Mouse (Mus musculus): ENCODE data around the gene Hhat. TPM values are rescaled to one million over a fixed set of nuclear protein-coding genes. Genes with fewer than 3 reads are reported as not detected.

Hhat gene
- polyA plus RNA-seq, 1 experiment from 2014 or later: 9.0 TPM

DNA sequence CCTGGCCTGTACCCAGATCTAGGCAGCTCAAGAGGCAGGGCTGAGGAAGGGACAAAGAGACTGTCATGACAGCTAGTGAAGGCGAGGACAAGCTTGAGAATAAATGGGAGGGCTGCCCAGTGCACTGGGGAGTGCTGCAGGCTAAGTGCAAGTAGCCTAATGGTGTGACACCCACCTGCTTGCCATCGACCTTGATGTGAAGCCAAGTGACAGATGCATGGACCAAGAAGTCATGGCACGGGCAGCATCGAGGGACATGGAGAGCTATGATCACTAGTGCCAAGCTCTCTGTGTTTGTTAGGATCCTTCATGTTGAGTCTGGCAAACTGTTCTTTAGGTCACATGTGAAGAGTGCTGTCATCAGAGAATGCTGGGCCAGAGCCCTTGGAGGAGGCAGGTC lies 267.4 kb downstream of the Hhat start:
- Histone ChIP-seq H3K36me3 (no peaks in the 10 kb centered on the region), H3K27ac (no peak overlapping the region), H3K4me2 (no peak overlapping the region), H3K4me3 (no peak overlapping the region), H3K9me3 (no peaks in the 10 kb centered on the region), H3K9ac (no peak overlapping the region), H3K4me1 (no peaks in the 10 kb centered on the region), H3K27me3 (no peaks in the 10 kb centered on the region)
- WGBS: 88% methylated on average over 4 of the region's 4 CpGs
- ATAC-seq (ENCODE audit: insufficient number of reproducible peaks, insufficient read depth, low FRiP score, low TSS enrichment, low read depth): no peak

- Histone ChIP-seq H3K9ac (no peak overlapping the region), H3K4me1 (no peaks in the 10 kb centered on the region), H3K4me2 (no peak overlapping the region), H3K4me3 (no peak overlapping the region), H3K9me3 (no peaks in the 10 kb centered on the region), H3K27me3 (no peaks in the 10 kb centered on the region), H3K36me3 (no peaks in the 10 kb centered on the region), H3K27ac (no peak overlapping the region)
- no peak for ATAC-seq (ENCODE audit: insufficient number of reproducible peaks, insufficient read depth, low FRiP score, low TSS enrichment, low read depth)
Measured at GRCm38 (mm10) chr1:192502835-192503234, 268.2 kb downstream of the Hhat start.

DNA sequence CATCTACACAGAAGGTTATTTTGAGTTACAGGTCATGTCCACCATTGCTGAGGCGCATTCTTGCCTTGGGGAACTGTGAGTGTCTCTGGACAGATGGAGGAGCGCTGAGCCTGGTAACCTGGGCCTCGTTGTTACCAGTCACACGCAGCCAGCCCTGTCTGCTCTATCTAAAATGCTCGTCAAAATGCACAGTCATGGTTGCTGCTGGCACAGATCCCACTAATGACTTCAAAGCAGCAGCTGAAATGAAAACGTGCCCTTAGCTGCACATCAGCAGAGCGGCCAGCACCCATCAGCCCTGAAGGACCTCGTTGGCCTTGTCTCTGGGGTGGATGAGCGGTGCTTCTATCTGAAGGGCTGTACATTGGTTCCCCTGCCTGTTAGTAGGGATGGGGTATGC lies 269.0 kb downstream of the Hhat start:
- Histone ChIP-seq H3K4me2 (no peak overlapping the region), H3K9ac (no peak overlapping the region), H3K9me3 (no peaks in the 10 kb centered on the region), H3K4me3 (no peak overlapping the region), H3K27ac (no peak overlapping the region), H3K4me1 (no peaks in the 10 kb centered on the region), H3K27me3 (no peaks in the 10 kb centered on the region), H3K36me3 (no peaks in the 10 kb centered on the region)
- WGBS: 78% methylated on average over 9 of the region's 9 CpGs
- ATAC-seq (ENCODE audit: insufficient number of reproducible peaks, insufficient read depth, low FRiP score, low TSS enrichment, low read depth): no peak

DNA sequence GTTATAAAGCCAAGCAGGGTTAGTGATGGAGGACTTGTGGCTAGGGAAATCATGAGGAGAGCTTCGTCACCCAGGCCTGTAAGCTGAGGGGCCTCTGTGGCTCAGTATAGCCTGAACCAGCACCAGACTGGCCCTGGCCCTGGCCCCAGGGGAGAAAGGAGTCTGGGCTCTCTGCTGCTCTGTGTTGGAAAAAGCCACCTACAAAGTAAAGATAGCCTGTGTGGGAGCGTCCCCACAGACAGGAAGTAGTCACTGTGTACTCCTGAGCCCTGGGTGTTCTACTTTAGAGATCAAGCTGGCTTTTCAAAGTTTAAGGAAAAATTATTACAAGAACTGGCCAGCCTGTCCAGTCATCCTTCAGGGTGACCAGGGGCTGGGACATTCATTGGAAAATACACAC lies 273.5 kb downstream of the Hhat start:
- H3K27ac ChIP-seq: no peak overlapping the region
- WGBS: 86% methylated on average over 2 of the region's 2 CpGs
- H3K9me3 ChIP-seq: no peaks in the 10 kb centered on the region

GRCm38 (mm10) chr1:192489908-192490825 lies 280.9 kb downstream of the Hhat start:
- H3K27me3 ChIP-seq: no peaks in the 10 kb centered on the region
- no peak overlapping the region for H3K9ac ChIP-seq
- H3K4me3 ChIP-seq: no peak overlapping the region
- 73% methylated on average over 13 of the region's 13 CpGs for WGBS
- no peak for ATAC-seq (ENCODE audit: insufficient number of reproducible peaks, insufficient read depth, low FRiP score, low TSS enrichment, low read depth)
- H3K9me3 ChIP-seq: no peaks in the 10 kb centered on the region
- H3K4me1 ChIP-seq: no peaks in the 10 kb centered on the region
- H3K36me3 ChIP-seq: no peaks in the 10 kb centered on the region
- H3K27ac ChIP-seq: no peak overlapping the region
- H3K4me2 ChIP-seq: no peak overlapping the region

More for the DNA sequence above, 273.5 kb downstream of the Hhat start:
- Histone ChIP-seq H3K9ac (no peak overlapping the region), H3K4me2 (no peak overlapping the region), H3K4me1 (no peaks in the 10 kb centered on the region), H3K27me3 (no peaks in the 10 kb centered on the region), H3K4me3 (no peak overlapping the region), H3K36me3 (no peaks in the 10 kb centered on the region)
- ATAC-seq (ENCODE audit: insufficient number of reproducible peaks, insufficient read depth, low FRiP score, low TSS enrichment, low read depth): no peak

DNA sequence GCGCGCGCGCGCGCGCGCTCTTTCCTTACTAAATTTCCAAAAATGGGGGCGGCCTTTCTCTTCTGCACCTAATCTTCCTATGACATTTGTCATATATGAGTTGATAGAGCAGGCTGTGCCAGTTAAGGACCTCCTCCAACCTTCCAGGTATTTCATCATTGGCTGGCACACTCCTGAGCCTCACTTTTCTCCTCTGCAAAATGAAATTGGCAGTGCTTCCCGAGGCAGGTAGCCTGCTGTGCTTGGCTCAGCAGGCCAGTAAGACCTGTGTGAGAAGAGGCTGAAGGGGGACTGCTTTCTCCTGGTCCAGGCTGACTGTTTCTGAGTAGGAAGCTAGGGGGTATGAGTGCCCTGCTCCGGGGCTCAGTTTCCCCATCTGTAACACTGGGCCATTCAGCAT lies 283.5 kb downstream of the Hhat start:
- Histone ChIP-seq H3K4me1 (no peaks in the 10 kb centered on the region), H3K4me2 (no peak overlapping the region), H3K4me3 (no peak overlapping the region), H3K36me3 (no peaks in the 10 kb centered on the region), H3K27ac (no peak overlapping the region), H3K9me3 (no peaks in the 10 kb centered on the region), H3K27me3 (no peaks in the 10 kb centered on the region), H3K9ac (no peak overlapping the region)
- no peak for ATAC-seq (ENCODE audit: insufficient number of reproducible peaks, insufficient read depth, low FRiP score, low TSS enrichment, low read depth)
- 93% methylated on average over 11 of the region's 11 CpGs for WGBS

GRCm38 (mm10) chr1:192485030-192485429 lies 286.0 kb downstream of the Hhat start:
- Histone ChIP-seq H3K4me1 (no peaks in the 10 kb centered on the region), H3K27ac (no peak overlapping the region), H3K9ac (no peak overlapping the region), H3K36me3 (no peaks in the 10 kb centered on the region), H3K9me3 (no peaks in the 10 kb centered on the region), H3K4me3 (no peak overlapping the region), H3K27me3 (no peaks in the 10 kb centered on the region), H3K4me2 (no peak overlapping the region)
- ATAC-seq (ENCODE audit: insufficient number of reproducible peaks, insufficient read depth, low FRiP score, low TSS enrichment, low read depth): no peak
- WGBS: 77% methylated on average over 3 of the region's 3 CpGs

- Histone ChIP-seq H3K4me2 (no peak overlapping the region), H3K9ac (no peak overlapping the region), H3K4me3 (no peak overlapping the region), H3K36me3 (no peaks in the 10 kb centered on the region), H3K4me1 (peaks cover 5% of the 10 kb centered on the region; the same call in 1 of the 2 replicates), H3K9me3 (no peaks in the 10 kb centered on the region), H3K27me3 (no peaks in the 10 kb centered on the region), H3K27ac (no peak overlapping the region)
- ATAC-seq (ENCODE audit: insufficient number of reproducible peaks, insufficient read depth, low FRiP score, low TSS enrichment, low read depth): no peak
Measured at GRCm38 (mm10) chr1:192481446-192481845, 289.6 kb downstream of the Hhat start.

DNA sequence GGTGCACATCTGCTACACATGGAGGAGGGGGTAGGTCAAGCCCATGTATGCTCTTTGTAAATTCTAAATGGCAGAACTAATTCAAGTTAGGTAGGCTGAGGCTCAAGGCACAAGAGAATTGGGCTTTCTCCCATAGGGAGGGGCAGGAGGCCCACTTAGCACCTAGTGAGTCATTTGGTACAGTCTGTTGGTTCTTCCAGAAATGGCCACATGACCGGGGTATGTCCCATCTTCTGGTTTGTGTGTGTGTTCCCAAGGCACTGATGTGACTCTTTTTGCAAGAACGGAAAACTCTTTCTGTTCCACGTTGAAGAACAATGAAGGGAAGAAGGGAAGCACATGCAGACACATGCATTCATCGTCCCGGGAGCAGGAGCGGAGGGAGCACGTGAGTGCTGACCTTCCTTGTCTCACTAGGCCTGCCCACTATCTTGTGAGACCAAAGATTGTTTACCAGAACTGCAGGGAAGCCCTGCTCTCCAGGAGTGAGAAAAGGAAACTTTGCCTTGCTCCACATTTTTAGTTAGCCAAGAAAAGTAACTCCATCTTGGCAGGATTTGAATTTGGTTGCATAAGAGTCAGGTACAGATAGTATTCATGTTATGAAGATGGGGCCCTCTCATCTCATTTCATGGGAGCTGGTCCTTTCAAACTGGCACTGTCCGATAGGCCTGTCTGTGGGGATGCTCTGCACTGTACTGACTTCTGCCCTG lies 290.8 kb downstream of the Hhat start:
- H3K9me3 ChIP-seq: no peaks in the 10 kb centered on the region
- no peak overlapping the region for H3K27ac ChIP-seq
- H3K4me2 ChIP-seq: no peak overlapping the region
- no peaks in the 10 kb centered on the region for H3K27me3 ChIP-seq
- H3K4me3 ChIP-seq: no peak overlapping the region
- WGBS: 86% methylated on average over 8 of the region's 8 CpGs
- no peak overlapping the region for H3K9ac ChIP-seq
- no peak for ATAC-seq (ENCODE audit: insufficient number of reproducible peaks, insufficient read depth, low FRiP score, low TSS enrichment, low read depth)
- H3K4me1 ChIP-seq: peaks cover 5% of the 10 kb centered on the region; the same call in 1 of the 2 replicates
- H3K36me3 ChIP-seq: no peaks in the 10 kb centered on the region

- Histone ChIP-seq H3K27ac (no peak overlapping the region), H3K9ac (no peak overlapping the region), H3K36me3 (no peaks in the 10 kb centered on the region), H3K27me3 (no peaks in the 10 kb centered on the region), H3K4me3 (no peak overlapping the region), H3K9me3 (no peaks in the 10 kb centered on the region), H3K4me1 (peaks cover 5% of the 10 kb centered on the region; the same call in 1 of the 2 replicates), H3K4me2 (no peak overlapping the region)
- WGBS: 71% methylated on average over 5 of the region's 5 CpGs
- ATAC-seq (ENCODE audit: insufficient number of reproducible peaks, insufficient read depth, low FRiP score, low TSS enrichment, low read depth): no peak
Measured at GRCm38 (mm10) chr1:192478176-192478575, 292.8 kb downstream of the Hhat start.

GRCm38 (mm10) chr1:192477556-192477955 lies 293.5 kb downstream of the Hhat start:
- Histone ChIP-seq H3K27ac (no peak overlapping the region), H3K9me3 (no peaks in the 10 kb centered on the region), H3K36me3 (no peaks in the 10 kb centered on the region), H3K4me3 (no peak overlapping the region), H3K4me2 (no peak overlapping the region), H3K4me1 (peaks cover 5% of the 10 kb centered on the region; the same call in 1 of the 2 replicates), H3K9ac (no peak overlapping the region), H3K27me3 (no peaks in the 10 kb centered on the region)
- no peak for ATAC-seq (ENCODE audit: insufficient number of reproducible peaks, insufficient read depth, low FRiP score, low TSS enrichment, low read depth)
- WGBS: 59% methylated on average over 6 of the region's 6 CpGs

GRCm38 (mm10) chr1:192476704-192477103 lies 294.3 kb downstream of the Hhat start:
- Histone ChIP-seq H3K4me3 (no peak overlapping the region), H3K4me2 (no peak overlapping the region), H3K27ac (no peak overlapping the region), H3K27me3 (no peaks in the 10 kb centered on the region), H3K9ac (no peak overlapping the region), H3K36me3 (no peaks in the 10 kb centered on the region), H3K4me1 (peaks cover 5% of the 10 kb centered on the region; the same call in 1 of the 2 replicates), H3K9me3 (no peaks in the 10 kb centered on the region)
- ATAC-seq (ENCODE audit: insufficient number of reproducible peaks, insufficient read depth, low FRiP score, low TSS enrichment, low read depth): no peak
- 59% methylated on average over 7 of the region's 7 CpGs for WGBS
